Mouse (Mus musculus) thymus, adult 2 months (tissue): Measurements from ENCODE around the gene Otog. TPM values are rescaled to one million over a fixed set of nuclear protein-coding genes. Genes with fewer than 3 reads are reported as not detected.
A peak's percentile ranks its signal among the peaks of the same experiment; 100 is the strongest.

ENCODE experiments used
- DNase-seq: peaks from one replicate; pipeline ENCODE4 v3.0.0; 2021
- H3K27ac ChIP-seq: fragments of 200-500 bp; 2 replicates; pipeline ENCODE4 v1.5.1; 2012; ENCODE audit warnings: low read length, control low read depth; ENCODE audit not compliant: control insufficient read depth, insufficient read depth
- H3K27me3 ChIP-seq: fragments of 200-500 bp; 2 replicates; pipeline ENCODE4 v1.6.1; 2012; ENCODE audit warnings: mild to moderate bottlenecking, low read length, moderate library complexity, mixed read lengths; ENCODE audit not compliant: control insufficient read depth, insufficient read depth
- H3K36me3 ChIP-seq: fragments of 200-500 bp; 2 replicates; pipeline ENCODE4 v1.6.1; 2012; ENCODE audit warnings: mild to moderate bottlenecking, low read length, moderate library complexity; ENCODE audit not compliant: control insufficient read depth, insufficient read depth
- H3K4me1 ChIP-seq: fragments of 200-500 bp; replicated peaks from 2 replicates; pipeline ENCODE4 v1.6.1; 2012; ENCODE audit warnings: low read length; ENCODE audit not compliant: control insufficient read depth, insufficient read depth
- H3K4me3 ChIP-seq: fragments of 200-500 bp; 2 replicates; pipeline ENCODE4 v1.5.1; 2012; ENCODE audit warnings: mild to moderate bottlenecking, low read length, control low read depth, moderate library complexity; ENCODE audit not compliant: control insufficient read depth, insufficient read depth
- CTCF ChIP-seq: fragments of 200-500 bp; IDR thresholded peaks from 2 replicates; pipeline ENCODE4 v1.5.1; 2012; ENCODE audit warnings: mild to moderate bottlenecking, control low read depth, low read length, moderate library complexity, borderline replicate concordance; ENCODE audit not compliant: control insufficient read depth, poor library complexity, insufficient read depth; ENCODE audit errors: extremely low read depth
- POLR2A ChIP-seq: fragments of 200-500 bp; IDR thresholded peaks from 2 replicates; pipeline ENCODE4 v1.6.1; 2012; ENCODE audit warnings: mild to moderate bottlenecking, low read length, control low read depth, moderate library complexity; ENCODE audit not compliant: control insufficient read depth, poor library complexity, insufficient read depth; ENCODE audit errors: extremely low read depth
- WGBS: fragments of 180-500 bp; shearing (Covaris S2); methylation state at CpG from one replicate; pipeline ENCODE4 v1.1.7; 2018; 5-methylcytosine and 5-hydroxymethylcytosine counted together
- polyA plus RNA-seq: library from polyadenylated mRNA; depleted of rRNA; stranded (reverse); fragments of >200 nt; gene quantifications from 2 replicates; pipeline ENCODE4 v1.2.3, GENCODE M21; 2012; rRNA removed

Otog gene
- polyA plus RNA-seq, result 0.43 TPM in 2 replicates

DNA sequence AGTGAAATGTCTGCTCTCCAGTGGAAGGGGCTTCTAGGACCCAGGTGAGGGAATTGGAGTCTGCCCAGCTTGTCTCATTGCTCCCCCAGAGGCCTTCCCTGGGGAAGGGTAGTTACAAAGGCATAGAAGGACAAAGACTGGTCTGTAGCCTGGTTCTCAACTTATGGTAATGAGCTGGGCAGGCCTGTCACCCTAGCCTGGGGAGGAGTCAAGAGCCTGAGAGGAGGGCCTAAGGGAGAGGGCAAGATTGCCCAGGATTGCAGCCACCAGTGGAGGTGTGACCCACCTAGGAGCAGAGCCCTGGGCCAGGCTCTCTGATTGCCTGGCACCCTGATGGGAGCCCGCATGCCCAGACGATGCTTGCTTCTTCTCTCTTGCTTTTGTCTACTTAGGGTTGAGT is at the start of gene Otog:
Otog (plus strand) TSS at position 292 of the 400 bp plus-strand sequence.
- Histone ChIP-seq H3K4me1 (no peaks in the 10 kb centered on the region), H3K36me3 (no peaks in the 10 kb centered on the region), H3K27me3 (no peaks in the 10 kb centered on the region), H3K4me3 (no peak within 1 kb of the TSS), H3K27ac (no peak within 1 kb of the TSS)
- TF ChIP-seq CTCF (no peak), POLR2A (no peak)
- DNase-seq, result no peak
- WGBS, result 80% methylated on average over 2 of the region's 2 CpGs

DNA sequence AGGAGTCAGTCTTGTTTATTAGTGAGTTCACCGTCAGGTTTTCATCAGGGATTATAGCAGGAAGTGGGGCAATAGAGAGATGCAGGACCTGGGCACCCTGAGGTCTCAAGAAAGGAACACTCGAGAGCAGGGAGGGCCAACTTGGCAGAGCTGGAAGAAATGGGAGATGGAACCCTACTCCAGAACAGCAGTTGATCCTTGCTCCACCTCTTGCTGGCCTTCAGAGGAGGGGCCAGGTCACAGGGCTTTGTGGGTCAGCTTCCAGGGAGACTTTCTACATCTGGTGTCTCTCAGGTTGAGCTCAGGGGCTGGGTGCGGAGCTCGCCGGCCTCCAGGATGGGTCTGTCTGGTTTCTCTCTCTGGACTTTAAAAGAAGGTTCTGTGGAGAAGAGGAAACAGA is 45.4 kb upstream of the Otog start:
- no peaks in the 10 kb centered on the region for H3K36me3 ChIP-seq
- TF ChIP-seq CTCF, result no peak
- no peak for TF ChIP-seq POLR2A
- WGBS, result 83% methylated on average over 5 of the region's 5 CpGs

DNA sequence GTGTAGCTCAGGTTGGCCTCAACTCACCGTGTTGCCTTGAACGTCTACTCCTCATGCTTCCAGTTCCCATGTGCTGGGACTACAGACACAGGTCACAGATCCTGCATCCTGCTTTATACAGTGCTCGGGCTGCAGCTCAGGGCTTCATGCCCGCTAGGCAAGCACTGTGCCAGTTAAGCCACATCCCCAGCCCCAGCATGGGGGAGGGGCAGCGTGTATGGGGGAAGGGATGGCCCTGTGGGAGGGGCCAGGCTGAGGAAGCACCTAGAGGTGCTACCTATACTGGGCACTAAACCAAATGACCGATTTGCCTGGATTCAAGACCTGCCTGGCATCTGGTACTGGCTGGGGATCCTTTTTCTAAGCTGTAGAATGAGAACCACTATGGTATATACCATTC is 40.8 kb upstream of the Otog start:
- Histone ChIP-seq H3K4me1 (no peaks in the 10 kb centered on the region), H3K27me3 (no peaks in the 10 kb centered on the region), H3K27ac (no peak overlapping the region), H3K36me3 (no peaks in the 10 kb centered on the region), H3K4me3 (no peak overlapping the region)
- 61% methylated on average over 6 of the region's 6 CpGs for WGBS
- peak; percentile 6 for DNase-seq
- no peak for TF ChIP-seq CTCF
- TF ChIP-seq POLR2A, result no peak

More for the DNA sequence above, 45.4 kb upstream of the Otog start:
- H3K27ac ChIP-seq, result no peak overlapping the region
- no peak overlapping the region for H3K4me3 ChIP-seq
- H3K4me1 ChIP-seq, result no peaks in the 10 kb centered on the region
- H3K27me3 ChIP-seq, result no peaks in the 10 kb centered on the region
- DNase-seq, result no peak

DNA sequence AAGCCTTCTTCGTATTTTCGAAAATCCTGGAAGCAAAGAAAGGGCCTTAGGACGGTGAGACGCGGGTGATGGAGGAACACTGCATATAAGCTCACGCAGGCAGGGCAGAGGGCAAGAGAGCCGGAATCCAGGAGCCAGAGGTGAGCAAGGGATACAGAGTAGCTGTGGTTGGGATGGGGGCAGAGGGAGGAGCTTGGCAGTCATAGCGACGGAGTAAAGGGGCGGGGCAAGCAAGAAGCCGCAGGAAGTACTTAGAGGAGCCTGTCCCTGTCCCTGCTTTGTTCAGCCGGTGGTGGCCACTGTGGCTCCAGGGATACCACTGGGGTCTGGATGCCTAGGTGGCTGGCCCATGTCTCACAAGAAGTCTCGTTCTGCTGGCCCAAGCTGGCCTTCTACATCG is 39.1 kb upstream of the Otog start:
- 54% methylated on average over 14 of the region's 14 CpGs for WGBS
- no peak for TF ChIP-seq POLR2A
- TF ChIP-seq CTCF, result no peak
- Histone ChIP-seq H3K4me3 (no peak overlapping the region), H3K36me3 (no peaks in the 10 kb centered on the region), H3K27me3 (no peaks in the 10 kb centered on the region), H3K27ac (no peak overlapping the region), H3K4me1 (no peaks in the 10 kb centered on the region)
- no peak for DNase-seq

DNA sequence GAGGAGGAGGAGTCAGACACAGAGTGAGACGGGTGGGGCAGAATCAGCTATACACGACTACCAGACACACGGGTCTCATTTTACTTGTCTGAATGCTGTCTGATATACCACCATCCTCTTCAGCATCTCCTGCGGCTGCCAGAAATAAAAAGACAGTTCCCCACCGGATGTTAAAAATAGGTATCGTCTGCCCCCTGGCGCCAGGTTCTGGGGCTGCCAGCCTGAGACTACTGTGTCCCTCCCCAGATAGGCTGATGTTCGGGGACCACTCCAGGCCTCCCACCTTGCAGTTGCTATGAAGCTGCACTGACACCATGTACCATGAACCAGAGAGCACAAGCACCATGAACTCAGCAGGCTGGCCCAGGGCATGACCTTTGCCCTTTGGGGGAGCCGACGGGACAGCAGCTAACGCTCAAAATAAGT is 36.7 kb upstream of the Otog start:
- DNase-seq, result peak; percentile 54
- H3K27me3 ChIP-seq, result no peaks in the 10 kb centered on the region
- no peak overlapping the region for H3K27ac ChIP-seq
- WGBS, result 47% methylated on average over 11 of the region's 11 CpGs
- H3K36me3 ChIP-seq, result no peaks in the 10 kb centered on the region
- no peak overlapping the region for H3K4me3 ChIP-seq
- TF ChIP-seq POLR2A (no peak), CTCF (0 out of 2 replicates have a peak, but pooled peaks have one; percentile 33)
- no peaks in the 10 kb centered on the region for H3K4me1 ChIP-seq

DNA sequence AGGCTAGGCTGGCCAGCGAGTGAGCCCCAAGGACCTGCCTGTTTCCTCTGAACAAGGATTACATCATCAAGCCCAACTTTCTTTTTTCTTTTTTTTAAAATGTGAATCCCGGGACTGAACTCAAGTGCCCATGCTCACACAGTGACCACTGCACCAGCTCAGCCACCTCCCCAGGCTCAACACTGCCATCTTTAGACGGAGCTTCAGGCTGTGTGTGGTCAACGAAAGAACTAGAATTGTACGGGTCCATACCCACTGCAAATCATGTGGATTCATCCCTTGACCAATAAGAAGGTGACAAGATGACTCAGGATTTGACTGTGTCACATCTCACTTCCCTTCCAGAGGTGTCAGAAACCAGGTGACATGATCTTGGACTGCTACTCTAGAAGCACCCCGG is 36.0 kb upstream of the Otog start:
- DNase-seq, result no peak
- Histone ChIP-seq H3K27me3 (no peaks in the 10 kb centered on the region), H3K36me3 (no peaks in the 10 kb centered on the region), H3K4me3 (no peak overlapping the region), H3K4me1 (no peaks in the 10 kb centered on the region), H3K27ac (no peak overlapping the region)
- TF ChIP-seq CTCF, result no peak
- no peak for TF ChIP-seq POLR2A
- WGBS, result 64% methylated on average over 6 of the region's 6 CpGs

DNA sequence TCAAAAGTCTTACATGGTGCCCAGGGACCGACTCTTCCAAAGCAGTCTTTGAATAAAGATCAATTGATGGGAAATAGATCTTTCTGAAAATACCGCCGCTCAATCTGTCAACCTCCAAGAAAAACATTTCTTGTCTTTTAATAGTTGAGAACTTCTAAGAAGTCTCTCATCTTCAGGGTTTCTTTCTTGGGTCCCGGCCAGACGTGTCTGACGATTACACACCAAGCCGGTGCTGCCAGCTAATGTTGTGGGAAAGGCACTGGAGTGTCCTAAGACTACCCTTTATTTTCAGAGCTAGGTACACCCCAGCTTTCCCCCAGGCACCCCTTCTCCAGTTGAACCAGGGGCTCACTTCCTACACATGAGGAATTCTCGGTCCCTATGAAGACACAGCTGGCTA is 32.7 kb upstream of the Otog start:
- Histone ChIP-seq H3K4me3 (no peak overlapping the region), H3K27ac (no peak overlapping the region), H3K36me3 (no peaks in the 10 kb centered on the region), H3K27me3 (no peaks in the 10 kb centered on the region), H3K4me1 (no peaks in the 10 kb centered on the region)
- 92% methylated on average over 8 of the region's 8 CpGs for WGBS
- no peak for DNase-seq
- TF ChIP-seq CTCF (no peak), POLR2A (no peak)
